Mouse (Mus musculus) forebrain, embryonic 13.5 days (tissue): ENCODE measurements around the gene Olfr867. TPM values are rescaled to one million over a fixed set of nuclear protein-coding genes. Genes with fewer than 3 reads are reported as not detected.

Source experiments
- ATAC-seq: fragments of 200-750 bp; cut with Nextera tagmentation; 2 replicates; pipeline ENCODE4 v1.8.0; 2017
- H3K27ac ChIP-seq: fragments of 300-500 bp; sonication (generic); 2 replicates; pipeline ENCODE4 v1.5.1; 2015; ENCODE audit warnings: inconsistent platforms, mild to moderate bottlenecking, moderate library complexity
- H3K27me3 ChIP-seq: fragments of 300-500 bp; sonication (generic); 2 replicates; pipeline ENCODE4 v1.6.1; 2015; ENCODE audit warnings: mild to moderate bottlenecking, inconsistent platforms
- H3K36me3 ChIP-seq: fragments of 300-500 bp; sonication (generic); 2 replicates; pipeline ENCODE4 v1.6.1; 2015; ENCODE audit warnings: mild to moderate bottlenecking, inconsistent platforms; ENCODE audit not compliant: poor library complexity, severe bottlenecking
- H3K4me1 ChIP-seq: fragments of 300-500 bp; sonication (generic); 2 replicates; pipeline ENCODE4 v1.6.1; 2015; ENCODE audit warnings: inconsistent platforms
- H3K4me2 ChIP-seq: fragments of 300-500 bp; sonication (generic); 2 replicates; pipeline ENCODE4 v1.6.1; 2015; ENCODE audit warnings: inconsistent platforms, mild to moderate bottlenecking, moderate library complexity
- H3K4me3 ChIP-seq: fragments of 300-500 bp; sonication (generic); 2 replicates; pipeline ENCODE4 v1.5.1; 2015; ENCODE audit warnings: mild to moderate bottlenecking, inconsistent platforms
- H3K9ac ChIP-seq: fragments of 300-500 bp; sonication (generic); 2 replicates; pipeline ENCODE4 v1.6.1; 2015; ENCODE audit warnings: mild to moderate bottlenecking, inconsistent platforms
- H3K9me3 ChIP-seq: fragments of 300-500 bp; sonication (generic); replicated peaks from 2 replicates; pipeline ENCODE4 v1.6.1; 2016; ENCODE audit warnings: inconsistent platforms
- WGBS: fragments of 180-500 bp; shearing (Covaris S2); methylation state at CpG from one replicate; pipeline ENCODE4 v1.1.7; 2015; 5-methylcytosine and 5-hydroxymethylcytosine counted together
- microRNA-seq: library from miRNA; unstranded; fragments of <30 nt; microRNA quantifications from one replicate; pipeline ENCODE4, GENCODE M21; 2016
- polyA plus RNA-seq: library from polyadenylated mRNA; unstranded; fragments of >200 nt; fragmentation: Nextera tagmentation; extraction: Ambion mirVana; gene quantifications from 2 replicates; pipeline ENCODE4 v1.2.1, GENCODE M21; 2015

The Olfr867 gene
- not detected in 2 replicates for polyA plus RNA-seq

GRCm38 (mm10) chr9:20057462-20057861 lies at the start of gene Olfr867:
TSS of gene Olfr867 (minus strand) at chr9:20057562.
- no peak within 1 kb of the TSS for H3K4me3 ChIP-seq
- no peaks in the 10 kb centered on the region for H3K4me1 ChIP-seq
- no peaks in the 10 kb centered on the region for H3K36me3 ChIP-seq
- 78% methylated on average over 1 of the region's 1 CpGs for WGBS
- peaks cover 19% of the 10 kb centered on the region for H3K9me3 ChIP-seq
- H3K9ac ChIP-seq: no peak within 1 kb of the TSS
- no peak within 1 kb of the TSS for H3K4me2 ChIP-seq
- no peak for ATAC-seq
- no peaks in the 10 kb centered on the region for H3K27me3 ChIP-seq
- H3K27ac ChIP-seq: no peak within 1 kb of the TSS

GRCm38 (mm10) chr9:20098326-20098725 lies 41.0 kb upstream of the Olfr867 start, which contains the start of gene Olfr868:
TSS of gene Olfr868 (plus strand) at chr9:20098626.
- Histone ChIP-seq H3K36me3 (no peaks in the 10 kb centered on the region), H3K9me3 (peaks cover 8% of the 10 kb centered on the region), H3K4me1 (no peaks in the 10 kb centered on the region), H3K4me3 (no peak within 1 kb of the TSS), H3K27ac (no peak within 1 kb of the TSS), H3K27me3 (no peaks in the 10 kb centered on the region), H3K9ac (no peak within 1 kb of the TSS), H3K4me2 (no peak within 1 kb of the TSS)
- WGBS: 42% methylated on average over 2 of the region's 2 CpGs
- ATAC-seq: no peak

DNA sequence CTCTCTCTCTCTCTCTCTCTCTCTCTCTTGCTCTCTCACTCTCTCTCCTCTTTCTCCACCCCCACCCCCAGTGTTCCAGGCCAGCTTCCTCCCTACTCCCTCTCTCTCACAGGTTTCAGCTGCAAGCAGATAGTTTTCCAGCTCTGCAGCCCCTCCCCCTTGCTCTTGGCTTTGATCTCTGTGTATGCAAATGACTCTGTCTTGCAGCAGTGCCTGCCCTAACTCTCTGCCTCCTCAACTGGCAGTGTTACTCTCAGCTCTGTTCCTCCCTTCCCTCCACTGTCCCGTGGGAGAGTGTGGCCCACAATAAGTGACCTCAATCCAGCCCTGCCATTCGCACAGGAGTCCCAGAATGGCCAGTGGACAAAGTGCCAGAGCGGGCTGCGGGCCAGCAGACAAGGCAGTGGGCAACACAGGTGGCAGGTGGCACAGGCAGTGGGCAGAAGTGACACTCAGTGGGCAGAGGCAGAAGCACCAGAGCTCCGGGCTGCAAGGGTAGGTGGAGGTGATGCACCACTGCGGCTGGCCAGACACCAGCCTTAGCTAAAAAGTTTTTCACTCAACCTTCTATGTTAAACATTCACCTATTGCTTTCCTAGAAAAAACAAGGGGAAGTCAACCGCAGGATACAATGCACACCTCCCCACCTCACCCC lies 16.3 kb upstream of the Olfr867 start:
- Histone ChIP-seq H3K4me1 (no peaks in the 10 kb centered on the region), H3K27me3 (no peaks in the 10 kb centered on the region), H3K9ac (no peak overlapping the region), H3K4me3 (no peak overlapping the region), H3K4me2 (no peak overlapping the region), H3K9me3 (peaks cover 55% of the 10 kb centered on the region), H3K36me3 (no peaks in the 10 kb centered on the region), H3K27ac (no peak overlapping the region)
- WGBS: 68% methylated on average over 7 of the region's 7 CpGs
- no peak for ATAC-seq

DNA sequence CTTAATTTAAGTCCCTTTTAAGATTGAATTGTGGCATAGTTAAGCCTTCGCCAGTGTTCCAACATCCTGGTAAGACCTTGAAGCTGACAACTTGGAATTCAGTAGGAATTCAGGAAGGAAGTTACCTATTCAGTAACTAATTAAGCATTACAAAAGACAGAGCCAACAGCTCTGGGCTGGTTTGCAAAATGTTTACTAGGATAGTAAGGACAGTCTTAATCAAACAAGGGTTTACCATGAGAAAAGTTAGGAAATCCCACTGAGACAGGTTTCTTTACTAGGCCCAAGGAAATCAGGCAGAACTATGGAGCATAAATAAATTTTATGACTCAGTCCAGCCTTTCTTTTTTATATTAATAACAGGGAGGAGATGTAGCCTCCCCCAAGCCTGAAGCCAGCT lies 13.9 kb upstream of the Olfr867 start:
- ATAC-seq: no peak
- Histone ChIP-seq H3K4me2 (no peak overlapping the region), H3K4me1 (no peaks in the 10 kb centered on the region), H3K27me3 (no peaks in the 10 kb centered on the region), H3K4me3 (no peak overlapping the region), H3K27ac (no peak overlapping the region), H3K9ac (no peak overlapping the region), H3K9me3 (peaks cover 38% of the 10 kb centered on the region), H3K36me3 (no peaks in the 10 kb centered on the region)
- WGBS: 88% methylated on average over 1 of the region's 1 CpGs

GRCm38 (mm10) chr9:20070236-20070635 lies 12.9 kb upstream of the Olfr867 start:
- 60% methylated on average over 3 of the region's 3 CpGs for WGBS
- no peak overlapping the region for H3K4me2 ChIP-seq

DNA sequence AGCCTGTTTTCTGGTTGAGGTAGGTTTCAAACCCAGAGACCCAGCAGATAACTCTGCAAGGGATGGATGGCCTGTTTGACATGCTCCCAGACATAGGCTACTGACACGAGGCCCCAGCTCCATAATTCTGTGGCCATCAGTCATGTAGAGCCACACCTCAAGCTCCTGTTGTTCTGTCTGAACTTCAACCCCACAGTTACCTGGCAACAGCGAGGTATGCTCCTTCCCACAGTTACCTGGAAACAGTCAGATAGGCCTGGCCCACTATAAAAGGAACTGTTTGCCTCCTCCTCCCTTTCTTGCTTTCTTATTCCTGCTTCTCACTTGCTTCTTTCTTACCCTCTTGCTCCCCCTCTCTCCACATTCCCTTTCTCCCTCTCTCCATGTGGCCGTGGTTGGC lies 9.4 kb downstream of the Olfr867 start:
- H3K9ac ChIP-seq: no peak overlapping the region
- H3K9me3 ChIP-seq: peaks cover 16% of the 10 kb centered on the region
- no peaks in the 10 kb centered on the region for H3K36me3 ChIP-seq
- 70% methylated on average over 3 of the region's 3 CpGs for WGBS
- H3K27me3 ChIP-seq: no peaks in the 10 kb centered on the region
- H3K4me3 ChIP-seq: no peak overlapping the region
- H3K4me2 ChIP-seq: no peak overlapping the region
- H3K4me1 ChIP-seq: no peaks in the 10 kb centered on the region
- no peak for ATAC-seq
- H3K27ac ChIP-seq: no peak overlapping the region

More at GRCm38 (mm10) chr9:20070236-20070635, 12.9 kb upstream of the Olfr867 start:
- Histone ChIP-seq H3K27ac (no peak overlapping the region), H3K9me3 (peaks cover 32% of the 10 kb centered on the region), H3K36me3 (no peaks in the 10 kb centered on the region), H3K9ac (no peak overlapping the region), H3K27me3 (no peaks in the 10 kb centered on the region), H3K4me1 (no peaks in the 10 kb centered on the region), H3K4me3 (no peak overlapping the region)
- no peak for ATAC-seq

- Histone ChIP-seq H3K36me3 (no peaks in the 10 kb centered on the region), H3K4me3 (no peak within 1 kb of the TSS), H3K4me2 (no peak within 1 kb of the TSS), H3K27ac (no peak within 1 kb of the TSS), H3K4me1 (no peaks in the 10 kb centered on the region), H3K9me3 (peaks cover 6% of the 10 kb centered on the region; the same call in 1 of the 2 replicates), H3K27me3 (no peaks in the 10 kb centered on the region), H3K9ac (no peak within 1 kb of the TSS)
- no peak for ATAC-seq
- 81% methylated on average over 2 of the region's 2 CpGs for WGBS
Measured at GRCm38 (mm10) chr9:20027935-20028334, 29.4 kb downstream of the Olfr867 start, which contains the start of gene Olfr866. TSS of gene Olfr866 (minus strand) at chr9:20028035.

Small RNA genes lying within 50 kb of the gene (microRNA-seq; reads per million reads assigned to microRNA genes)
- gene Gm26231 (not detected), gene Gm44395 (not detected)

Other genes starting within 250 kb of the Olfr867 start
- not detected in 2 replicates for gene Olfr860, start 207.8 kb downstream of the Olfr867 start, polyA plus RNA-seq
- not detected in 2 replicates for gene Olfr862, start 169.6 kb downstream of the Olfr867 start, polyA plus RNA-seq
- 0.21 and 0.23 TPM in 2 replicates for gene Olfr77, start 140.7 kb downstream of the Olfr867 start, polyA plus RNA-seq
- not detected in 2 replicates for gene Olfr866, start 29.5 kb downstream of the Olfr867 start, polyA plus RNA-seq
- gene Olfr868, start 41.1 kb upstream of the Olfr867 start, polyA plus RNA-seq: not detected in 2 replicates
- gene Olfr869, start 71.4 kb upstream of the Olfr867 start, polyA plus RNA-seq: not detected in 2 replicates
- not detected in 2 replicates for gene Olfr870, start 116.5 kb upstream of the Olfr867 start, polyA plus RNA-seq
- not detected in 2 replicates for gene Olfr871, start 154.6 kb upstream of the Olfr867 start, polyA plus RNA-seq
- gene Olfr872, start 179.6 kb upstream of the Olfr867 start, polyA plus RNA-seq: not detected in 2 replicates
- not detected in 2 replicates for gene Olfr39, start 224.8 kb upstream of the Olfr867 start, polyA plus RNA-seq
- not detected in 2 replicates for gene Olfr873, start 241.0 kb upstream of the Olfr867 start, polyA plus RNA-seq